ENCODE assay signal across 17 mouse cellular contexts in genomic region chr10:77610221-77610961, GRCm38 (mm10). TPM values are rescaled to one million over a fixed set of nuclear protein-coding genes. Genes with fewer than 3 reads are reported as not detected.
DNase-seq lines count a peak whose midpoint lies in the region; ATAC-seq lines count a peak whose summit lies in the region.
"Had no signal": no experiment of that assay in that cellular context is flagged by ENCODE, and none has a peak within 500 bp of the region (broad histone marks: within the 10 kb centered on the region; RNA-seq: fewer than 3 reads in every experiment).

No protein-coding gene starts in this region.

- H3K36me3 ChIP-seq in hindbrain, embryonic 13.5 days = peaks cover 58% of the 10 kb centered on the region
- peaks cover 3% of the 10 kb centered on the region; the same call in 1 of the 2 replicates for H3K36me3 ChIP-seq in hindbrain, embryonic 11.5 days (ENCODE audit: control insufficient read depth, insufficient read depth, low read length)

- H3K4me2 ChIP-seq in hindbrain, embryonic 13.5 days = no peak overlapping the region
- no peak overlapping the region for H3K4me2 ChIP-seq in hindbrain, embryonic 11.5 days (replicated peaks; ENCODE audit: low read depth, low read length)
- H3K4me2 ChIP-seq: embryonic facial prominence, embryonic 13.5 days; heart, embryonic 12.5 days; intestine, embryonic 15.5 days; midbrain, embryonic 12.5 days had no signal

- WGBS in hindbrain, embryonic 13.5 days = 88% methylated on average over 8 of the region's 8 CpGs
- WGBS in hindbrain, embryonic 11.5 days = 94% methylated on average over 8 of the region's 8 CpGs

- H3K4me1 ChIP-seq in hindbrain, embryonic 13.5 days (replicated peaks) = peaks cover 35% of the 10 kb centered on the region
- H3K4me1 ChIP-seq in hindbrain, embryonic 11.5 days (replicated peaks; ENCODE audit: control insufficient read depth, insufficient read depth, low read length) = peaks cover 4% of the 10 kb centered on the region; the same call in 1 of the 2 replicates

- no peak for DNase-seq in hindbrain, embryonic 11.5 days (ENCODE audit: low spot score)
- DNase-seq in right cerebral cortex, postnatal 10 days (ENCODE audit: low spot score in 2 of 2) = peak; percentile 54 to 58
- no peak for DNase-seq in right cerebral cortex, postnatal 25 days
- DNase-seq in cerebellum, postnatal 25 days = peak; percentile 59 to 73
- DNase-seq in kidney, adult 11 months = no peak
- DNase-seq in thymus, postnatal 25 days = no peak
- DNase-seq: adrenal gland, postnatal 25 days; heart, postnatal 36 days; thymus, adult 18-20 months had no signal

- no peak overlapping the region for H3K9ac ChIP-seq in hindbrain, embryonic 13.5 days
- no peak overlapping the region for H3K9ac ChIP-seq in hindbrain, embryonic 11.5 days (ENCODE audit: low read depth, low read length)
- H3K9ac ChIP-seq: embryonic facial prominence, embryonic 13.5 days; heart, embryonic 12.5 days; intestine, embryonic 15.5 days; midbrain, embryonic 12.5 days had no signal

- peak overlapping the region; percentile 30; the same call in 1 of the 2 replicates for H3K27ac ChIP-seq in hindbrain, embryonic 13.5 days
- H3K27ac ChIP-seq in hindbrain, embryonic 11.5 days (ENCODE audit: low read depth, low read length) = no peak overlapping the region
- H3K27ac ChIP-seq: embryonic facial prominence, embryonic 13.5 days; intestine, embryonic 15.5 days; kidney, postnatal 0 days; midbrain, embryonic 12.5 days had no signal

- ATAC-seq in hindbrain, embryonic 13.5 days (ENCODE audit: low FRiP score) = no peak
- no peak for ATAC-seq in hindbrain, embryonic 11.5 days (ENCODE audit: low FRiP score)
- ATAC-seq: activated CD4-positive, CD25-positive, alpha-beta regulatory T cell, adult 4 months; intestine, embryonic 15.5 days had no signal

- no peaks in the 10 kb centered on the region for H3K9me3 ChIP-seq in hindbrain, embryonic 13.5 days
- no peaks in the 10 kb centered on the region for H3K9me3 ChIP-seq in hindbrain, embryonic 11.5 days (ENCODE audit: control insufficient read depth, low read length)
- H3K9me3 ChIP-seq: embryonic facial prominence, embryonic 13.5 days; heart, embryonic 12.5 days; intestine, embryonic 15.5 days; midbrain, embryonic 12.5 days had no signal

- H3K27me3 ChIP-seq in hindbrain, embryonic 13.5 days = no peaks in the 10 kb centered on the region
- H3K27me3 ChIP-seq in hindbrain, embryonic 11.5 days (ENCODE audit: control insufficient read depth, insufficient read depth, low read length) = no peaks in the 10 kb centered on the region
- H3K27me3 ChIP-seq: embryonic facial prominence, embryonic 13.5 days; heart, embryonic 12.5 days; intestine, embryonic 15.5 days; midbrain, embryonic 12.5 days had no signal

- no peak overlapping the region for H3K4me3 ChIP-seq in hindbrain, embryonic 13.5 days
- H3K4me3 ChIP-seq in hindbrain, embryonic 11.5 days (ENCODE audit: low read depth, low read length) = no peak overlapping the region
- H3K4me3 ChIP-seq: embryonic facial prominence, embryonic 13.5 days; heart, embryonic 12.5 days; intestine, embryonic 15.5 days; midbrain, embryonic 12.5 days had no signal

RNA-seq across cellular contexts. Expression of gene Gm49325, which starts 4.4 kb away (rescaled TPM):
- polyA plus RNA-seq in hindbrain, embryonic 13.5 days (2015; fragmentation: Nextera tagmentation; extraction: Ambion mirVana) = 2.1 and 3.4 TPM in 2 replicates
- 2.2 TPM in 1 of 2 replicates, not detected in the other for polyA plus RNA-seq in hindbrain, embryonic 11.5 days (2014; fragmentation: Nextera tagmentation; extraction: Ambion mirVana)
- polyA plus RNA-seq: gonadal fat pad, adult 2 months; heart, embryonic 12.5 days had no signal

RNA-seq across cellular contexts. Expression of gene Sumo3, which starts 4.5 kb away (rescaled TPM):
- 271 and 274 TPM in 2 replicates for polyA plus RNA-seq in hindbrain, embryonic 13.5 days (2015; fragmentation: Nextera tagmentation; extraction: Ambion mirVana)
- polyA plus RNA-seq in hindbrain, embryonic 11.5 days (2014; fragmentation: Nextera tagmentation; extraction: Ambion mirVana) = 287 and 321 TPM in 2 replicates

RNA-seq across cellular contexts. Expression of gene Ube2g2, which starts 11.7 kb away (rescaled TPM):
- polyA plus RNA-seq in hindbrain, embryonic 13.5 days (2015; fragmentation: Nextera tagmentation; extraction: Ambion mirVana) = 94.5 and 95.0 TPM in 2 replicates
- 40.5 and 50.0 TPM in 2 replicates for polyA plus RNA-seq in hindbrain, embryonic 11.5 days (2014; fragmentation: Nextera tagmentation; extraction: Ambion mirVana)

RNA-seq across cellular contexts. Expression of gene Pttg1ip, which starts 28.9 kb away (rescaled TPM):
- polyA plus RNA-seq in hindbrain, embryonic 13.5 days (2015; fragmentation: Nextera tagmentation; extraction: Ambion mirVana) = 69.0 and 71.9 TPM in 2 replicates
- polyA plus RNA-seq in hindbrain, embryonic 11.5 days (2014; fragmentation: Nextera tagmentation; extraction: Ambion mirVana) = 73.1 and 79.3 TPM in 2 replicates

Comparison
In these comparisons a context has a peak if more than half of its experiments do, and no peak if none do; other contexts are left out.
1. DNase-seq: peak in right cerebral cortex, postnatal 10 days (2 of 2) and cerebellum, postnatal 25 days (2 of 2); none in hindbrain, embryonic 11.5 days (single experiment), right cerebral cortex, postnatal 25 days (single experiment), kidney, adult 11 months (single experiment) and thymus, postnatal 25 days (single experiment).